ENCODE assay signal across 8 mouse cellular contexts in the genomic region with DNA sequence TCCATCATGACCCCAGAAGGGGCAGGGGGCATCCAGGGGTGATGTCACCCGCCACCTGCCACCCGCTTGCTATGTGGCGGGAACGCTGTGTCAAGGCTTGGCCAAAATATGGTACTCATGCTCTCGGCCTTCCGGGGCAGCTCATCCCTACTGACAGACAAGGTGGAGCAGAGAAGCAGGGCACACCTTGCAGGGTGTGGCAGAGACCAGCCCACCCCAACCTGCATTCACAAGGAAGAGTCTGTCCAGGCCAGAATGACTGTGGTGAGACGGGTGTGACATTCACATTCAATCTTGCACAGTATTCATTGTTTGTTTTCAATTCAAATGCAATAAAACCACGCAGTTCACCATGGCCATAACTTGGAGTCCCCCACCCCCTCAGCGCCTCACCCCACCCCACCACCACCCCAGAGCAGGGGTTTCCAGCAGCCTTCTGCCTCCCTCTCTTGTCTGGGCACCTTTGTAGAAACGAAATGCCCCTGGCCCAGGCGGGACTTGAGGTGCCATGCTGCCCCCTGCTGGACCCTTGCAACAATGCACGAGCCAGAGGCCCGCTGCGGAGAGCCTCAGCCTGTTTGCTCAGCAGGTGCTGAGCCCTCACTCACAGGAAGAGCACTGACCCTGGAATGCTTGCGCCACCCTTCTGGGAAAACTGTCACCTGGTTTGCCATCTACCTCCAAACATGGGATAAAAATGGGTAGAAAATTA. TPM values are rescaled to one million over a fixed set of nuclear protein-coding genes. Genes with fewer than 3 reads are reported as not detected.
A peak's percentile ranks its signal among the peaks of the same experiment; 100 is the strongest.
DNase-seq lines count a peak whose midpoint lies in the region; ATAC-seq and TF ChIP-seq lines count a peak whose summit lies in the region.

No protein-coding gene starts in this region.

- intact Hi-C loops in left cerebral cortex, postnatal 14 days (cut with DNase I): loop anchor here (1.0 kb wide), 1 partner anchor 317 kb away; no protein-coding TSS in a partner anchor

- H3K4me2 ChIP-seq in intestine, embryonic 15.5 days (replicated peaks): 0 out of 2 replicates have a peak overlapping the region, but pooled peaks have one; percentile 5
- no peak overlapping the region for H3K4me2 ChIP-seq in midbrain, embryonic 13.5 days (replicated peaks)

- H3K27ac ChIP-seq in cortical plate, adult 2 months (ENCODE audit: insufficient read depth, low read length): no peak overlapping the region
- H3K27ac ChIP-seq in intestine, embryonic 15.5 days: no peak overlapping the region
- no peak overlapping the region for H3K27ac ChIP-seq in midbrain, embryonic 13.5 days
- H3K27ac ChIP-seq in small intestine, adult 2 months (ENCODE audit: insufficient read depth, low read depth, low read length): no peak overlapping the region

- H3K4me1 ChIP-seq in cortical plate, adult 2 months (ENCODE audit: control insufficient read depth, insufficient read depth, low read length): no peaks in the 10 kb centered on the region
- no peaks in the 10 kb centered on the region for H3K4me1 ChIP-seq in intestine, embryonic 15.5 days (replicated peaks)
- no peaks in the 10 kb centered on the region; the same call in 1 of the 2 replicates for H3K4me1 ChIP-seq in midbrain, embryonic 13.5 days (replicated peaks)
- H3K4me1 ChIP-seq in small intestine, adult 2 months (ENCODE audit: control insufficient read depth, insufficient read depth, insufficient read length, low read length): no peaks in the 10 kb centered on the region

- TF ChIP-seq POLR2A in cortical plate, adult 2 months (IDR thresholded peaks at IDR 0.05; ENCODE audit: extremely low read depth, insufficient read depth, low read length): no peak
- TF ChIP-seq POLR2A in small intestine, adult 2 months (IDR thresholded peaks at IDR 0.05; ENCODE audit: low read depth, low read length): no peak

- 41% methylated on average over 15 of the region's 15 CpGs for WGBS in intestine, embryonic 15.5 days
- WGBS in midbrain, embryonic 13.5 days: 45% methylated on average over 15 of the region's 15 CpGs
- WGBS in small intestine, adult 2 months: 36% methylated on average over 15 of the region's 15 CpGs

- no peak overlapping the region for H3K9ac ChIP-seq in intestine, embryonic 15.5 days
- H3K9ac ChIP-seq in midbrain, embryonic 13.5 days (replicated peaks): no peak overlapping the region

- H3K9me3 ChIP-seq in intestine, embryonic 15.5 days: no peaks in the 10 kb centered on the region
- H3K9me3 ChIP-seq in midbrain, embryonic 13.5 days: no peaks in the 10 kb centered on the region

- DNase-seq in adrenal gland, adult (ENCODE audit: inconsistent age in 2 of 2, low spot score in 1 of 2): peak; percentile 65 to 92
- peak; percentile 45 for DNase-seq in gastrocnemius, postnatal 25 days
- DNase-seq in left cerebral cortex, postnatal 14 days (ENCODE audit: low spot score in 2 of 2): peak; percentile 78 to 89

- H3K36me3 ChIP-seq in intestine, embryonic 15.5 days: no peaks in the 10 kb centered on the region
- H3K36me3 ChIP-seq in midbrain, embryonic 13.5 days: no peaks in the 10 kb centered on the region
- H3K36me3 ChIP-seq in small intestine, adult 2 months (ENCODE audit: control insufficient read depth, insufficient read depth, low read length): no peaks in the 10 kb centered on the region

- no peak overlapping the region for H3K4me3 ChIP-seq in cortical plate, adult 2 months (ENCODE audit: insufficient read depth, low read length)
- H3K4me3 ChIP-seq in intestine, embryonic 15.5 days (replicated peaks): no peak overlapping the region
- H3K4me3 ChIP-seq in midbrain, embryonic 13.5 days (replicated peaks): no peak overlapping the region
- no peak overlapping the region for H3K4me3 ChIP-seq in small intestine, adult 2 months (ENCODE audit: low read depth, low read length)

- TF ChIP-seq CTCF in cortical plate, adult 2 months (IDR thresholded peaks at IDR 0.05; ENCODE audit: extremely low read depth, insufficient read depth, low read length): peak; percentile 87
- TF ChIP-seq CTCF in small intestine, adult 2 months (IDR thresholded peaks at IDR 0.05; ENCODE audit: extremely low read depth, insufficient read length, insufficient replicate concordance, low read depth, low read length): peak; percentile 90

- H3K27me3 ChIP-seq in intestine, embryonic 15.5 days (replicated peaks): no peaks in the 10 kb centered on the region
- 0 out of 2 replicates have a peak, but pooled peaks cover 8% of the 10 kb centered on the region for H3K27me3 ChIP-seq in midbrain, embryonic 13.5 days
- no peaks in the 10 kb centered on the region for H3K27me3 ChIP-seq in small intestine, adult 2 months (ENCODE audit: control insufficient read depth, insufficient read depth, low read length)

- ATAC-seq in intestine, embryonic 15.5 days: peak; percentile 86
- ATAC-seq in midbrain, embryonic 13.5 days: peak; percentile 71
- ATAC-seq in erythroblast, adult 5-6 weeks (replicated peaks; ENCODE audit: low FRiP score, poor library complexity, severe bottlenecking): no peak

RNA-seq across cellular contexts. Expression of a gene that starts 23.8 kb away (rescaled TPM):
- not detected in 2 replicates for polyA plus RNA-seq in cortical plate, adult 2 months (2012; rRNA removed)
- not detected for total RNA-seq in gastrocnemius, postnatal 25 days (2021)
- polyA plus RNA-seq in intestine, embryonic 15.5 days (2015; fragmentation: Nextera tagmentation; extraction: Ambion mirVana): not detected in 2 replicates
- not detected for total RNA-seq in left cerebral cortex, postnatal 14 days (2021)
- not detected in 2 replicates for polyA plus RNA-seq in midbrain, embryonic 13.5 days (2015; fragmentation: Nextera tagmentation; extraction: Ambion mirVana)
- not detected in 2 replicates for polyA plus RNA-seq in small intestine, adult 2 months (2012; rRNA removed)
- total RNA-seq in erythroblast, adult 5-6 weeks (2015; ENCODE audit: low replicate concordance): not detected in 2 replicates
- not detected in 2 replicates for total RNA-seq in erythroblast, adult 5-6 weeks (2017; ENCODE audit: low replicate concordance)

RNA-seq across cellular contexts. Expression of a gene that starts 32.0 kb away (rescaled TPM):
- not detected in 2 replicates for polyA plus RNA-seq in cortical plate, adult 2 months (2012; rRNA removed)
- total RNA-seq in gastrocnemius, postnatal 25 days (2021): not detected
- polyA plus RNA-seq in intestine, embryonic 15.5 days (2015; fragmentation: Nextera tagmentation; extraction: Ambion mirVana): not detected in 2 replicates
- total RNA-seq in left cerebral cortex, postnatal 14 days (2021): not detected
- polyA plus RNA-seq in midbrain, embryonic 13.5 days (2015; fragmentation: Nextera tagmentation; extraction: Ambion mirVana): not detected in 2 replicates
- not detected in 2 replicates for polyA plus RNA-seq in small intestine, adult 2 months (2012; rRNA removed)
- not detected in 2 replicates for total RNA-seq in erythroblast, adult 5-6 weeks (2015; ENCODE audit: low replicate concordance)
- total RNA-seq in erythroblast, adult 5-6 weeks (2017; ENCODE audit: low replicate concordance): not detected in 2 replicates
